Mouse (Mus musculus): ENCODE results near the gene Tnfrsf21.

Gene Tnfrsf21

GRCm38 (mm10) chr17:43130115-43130869, 113.9 kb downstream of the Tnfrsf21 start:
- in situ Hi-C loops (cut with MboI, MseI) = no loop called here

DNA sequence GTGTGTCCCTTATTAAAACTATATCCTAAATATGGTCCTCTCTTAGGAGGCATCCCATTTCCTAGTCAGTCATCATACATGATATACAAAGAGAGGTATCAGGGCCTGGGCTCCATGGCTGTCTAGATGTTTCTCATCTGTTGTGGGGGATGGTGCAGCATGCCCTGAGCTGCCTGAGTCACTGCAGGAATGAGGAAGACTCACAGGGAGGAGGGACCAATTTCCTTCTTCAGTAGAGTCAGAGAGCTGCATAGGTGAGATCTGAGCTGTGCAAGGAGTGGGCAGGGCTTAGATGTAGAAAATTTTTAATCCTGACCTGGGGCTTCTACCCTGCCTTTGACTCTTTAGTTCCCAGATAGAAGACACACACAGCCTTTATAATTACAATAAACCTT, 114.5 kb downstream of the Tnfrsf21 start:
- in situ Hi-C loops (cut with MboI, MseI) = no loop called here

GRCm38 (mm10) chr17:43132477-43132876, 116.1 kb downstream of the Tnfrsf21 start:
- in situ Hi-C loops (cut with MboI, MseI) = no loop called here

DNA sequence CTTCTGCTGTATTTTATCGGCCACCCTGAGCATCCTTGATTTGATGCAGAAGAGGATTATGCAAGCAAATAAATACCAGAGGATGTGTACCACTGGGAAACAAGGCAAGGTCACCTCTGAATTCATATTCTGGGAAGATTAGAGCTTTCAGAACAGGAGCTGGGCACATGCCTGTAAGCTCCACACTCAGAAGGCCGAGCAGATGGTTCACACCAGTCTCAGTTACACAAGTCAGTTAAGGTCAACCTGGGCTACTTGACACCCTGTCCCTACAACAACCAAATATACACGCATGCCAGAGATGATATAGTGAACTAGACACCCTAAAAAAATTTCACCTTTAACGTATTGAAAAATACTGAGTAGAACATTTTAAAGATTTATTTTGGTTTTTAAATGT, 116.8 kb downstream of the Tnfrsf21 start:
- in situ Hi-C loops (cut with MboI, MseI) = no loop called here

DNA sequence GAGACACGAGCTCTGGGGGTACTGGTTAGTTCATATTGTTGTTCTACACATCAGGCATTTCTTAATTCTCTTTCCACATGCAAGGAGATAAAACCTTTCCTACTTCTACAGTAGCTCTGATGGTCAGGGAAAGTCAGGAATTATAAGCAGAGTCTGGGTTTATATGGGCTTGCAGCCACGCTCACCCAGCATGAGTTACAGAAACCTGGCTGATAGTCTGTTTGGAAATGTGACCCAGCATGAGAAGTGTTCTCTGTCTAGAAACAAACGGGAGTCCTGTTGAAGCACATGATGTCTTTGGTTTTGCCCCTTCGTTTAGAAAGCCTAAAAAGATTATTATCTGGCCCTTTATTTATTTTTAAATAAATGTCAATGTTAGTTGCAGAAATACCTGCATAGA, 118.6 kb downstream of the Tnfrsf21 start:
- in situ Hi-C loops (cut with MboI, MseI) = no loop called here

DNA sequence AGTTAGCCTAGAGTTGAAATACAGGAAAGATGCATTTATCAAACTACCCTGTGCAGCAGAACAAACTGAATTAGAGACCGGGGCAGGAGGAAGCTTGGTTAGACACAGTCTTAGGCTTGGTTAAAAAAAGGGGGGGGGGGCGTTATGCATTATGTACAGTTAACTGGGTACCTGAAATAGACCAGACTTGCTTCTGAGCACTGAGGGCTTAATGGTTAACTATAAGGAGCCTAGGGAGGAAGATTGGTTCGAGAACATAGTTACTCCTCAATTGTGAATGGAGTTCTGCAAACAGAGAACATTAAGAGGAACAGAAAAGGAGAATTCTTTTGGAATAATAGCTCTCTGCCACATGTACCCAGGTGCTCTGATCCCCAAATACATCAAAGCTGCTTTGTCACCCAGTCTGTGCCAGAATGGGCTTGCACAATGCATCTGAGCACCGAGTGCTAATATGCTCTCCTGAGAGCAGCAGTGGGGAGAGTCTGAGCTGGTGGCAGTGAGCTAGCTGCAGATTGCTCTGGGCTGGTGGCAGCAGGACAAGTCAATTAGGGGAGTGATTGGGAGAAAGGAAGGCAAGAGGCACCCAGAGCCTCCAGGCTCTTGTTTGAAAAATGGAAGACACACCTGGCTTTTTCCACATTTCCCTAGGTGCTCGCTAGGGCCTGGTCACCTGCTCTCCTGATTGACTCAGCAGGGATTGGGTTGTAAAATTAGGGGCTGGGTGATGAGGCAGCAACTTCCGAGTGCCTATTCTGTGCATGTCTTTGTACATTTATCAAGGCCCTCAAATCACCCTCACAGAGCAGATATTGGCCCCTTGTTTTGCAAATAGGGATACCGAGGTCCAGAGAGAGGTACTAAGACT, 119.3 kb downstream of the Tnfrsf21 start:
- in situ Hi-C loops (cut with MboI, MseI) = no loop called here

- in situ Hi-C loops (cut with MboI, MseI) = no loop called here
Observed at GRCm38 (mm10) chr17:43136720-43137119, 120.4 kb downstream of the Tnfrsf21 start.

- in situ Hi-C loops (cut with MboI, MseI) = no loop called here
Observed at GRCm38 (mm10) chr17:43137838-43138237, 121.5 kb downstream of the Tnfrsf21 start.

GRCm38 (mm10) chr17:43138356-43138755, 122.0 kb downstream of the Tnfrsf21 start:
- in situ Hi-C loops (cut with MboI, MseI) = no loop called here
